Mouse (Mus musculus) stomach, embryonic 16.5 days (tissue): ENCODE data around the gene Pde4dip. TPM values are rescaled to one million over a fixed set of nuclear protein-coding genes. Genes with fewer than 3 reads are reported as not detected.

Experiments used
- ATAC-seq: fragments of 200-750 bp; cut with Nextera tagmentation; 2 replicates; pipeline ENCODE4 v1.8.0; 2017; ENCODE audit warnings: moderate number of reproducible peaks, moderate TSS enrichment; ENCODE audit not compliant: insufficient read depth, low FRiP score
- H3K27ac ChIP-seq: fragments of 300-500 bp; sonication (generic); 2 replicates; pipeline ENCODE4 v1.5.1; 2014; ENCODE audit warnings: low read length
- H3K27me3 ChIP-seq: fragments of 300-500 bp; sonication (generic); 2 replicates; pipeline ENCODE4 v1.6.1; 2014; ENCODE audit warnings: low read length, control low read depth, mixed read lengths; ENCODE audit not compliant: control insufficient read depth, insufficient read depth
- H3K36me3 ChIP-seq: fragments of 300-500 bp; sonication (generic); 2 replicates; pipeline ENCODE4 v1.6.1; 2014; ENCODE audit warnings: low read length; ENCODE audit not compliant: control insufficient read depth, insufficient read depth
- H3K4me1 ChIP-seq: fragments of 300-500 bp; sonication (generic); 2 replicates; pipeline ENCODE4 v1.6.1; 2014; ENCODE audit warnings: low read length, control low read depth, mixed read lengths; ENCODE audit not compliant: control insufficient read depth, insufficient read depth
- H3K4me2 ChIP-seq: fragments of 300-500 bp; sonication (generic); 2 replicates; pipeline ENCODE4 v1.6.1; 2014; ENCODE audit warnings: low read depth, low read length, mixed read lengths
- H3K4me3 ChIP-seq: fragments of 300-500 bp; sonication (generic); replicated peaks from 2 replicates; pipeline ENCODE4 v1.5.1; 2014; ENCODE audit warnings: mild to moderate bottlenecking, low read length
- H3K9ac ChIP-seq: fragments of 300-500 bp; sonication (generic); 2 replicates; pipeline ENCODE4 v1.6.1; 2014; ENCODE audit warnings: low read length
- H3K9me3 ChIP-seq: fragments of 300-500 bp; sonication (generic); replicated peaks from 2 replicates; pipeline ENCODE4 v1.6.1; 2016; ENCODE audit warnings: low read length, control low read depth; ENCODE audit not compliant: control insufficient read depth
- WGBS: fragments of 180-500 bp; shearing (Covaris S2); extraction: QIAGEN DNeasy Blood & Tissue Kit; methylation state at CpG from one replicate; pipeline ENCODE4 v1.1.7; 2014; 5-methylcytosine and 5-hydroxymethylcytosine counted together
- polyA plus RNA-seq: library from polyadenylated mRNA; unstranded; fragments of >200 nt; fragmentation: Nextera tagmentation; extraction: Ambion mirVana; gene quantifications from 2 replicates; pipeline ENCODE4 v1.2.1, GENCODE M21; 2015

Pde4dip gene
- polyA plus RNA-seq, 1 experiment from 2014 or later = 31.3 TPM

DNA sequence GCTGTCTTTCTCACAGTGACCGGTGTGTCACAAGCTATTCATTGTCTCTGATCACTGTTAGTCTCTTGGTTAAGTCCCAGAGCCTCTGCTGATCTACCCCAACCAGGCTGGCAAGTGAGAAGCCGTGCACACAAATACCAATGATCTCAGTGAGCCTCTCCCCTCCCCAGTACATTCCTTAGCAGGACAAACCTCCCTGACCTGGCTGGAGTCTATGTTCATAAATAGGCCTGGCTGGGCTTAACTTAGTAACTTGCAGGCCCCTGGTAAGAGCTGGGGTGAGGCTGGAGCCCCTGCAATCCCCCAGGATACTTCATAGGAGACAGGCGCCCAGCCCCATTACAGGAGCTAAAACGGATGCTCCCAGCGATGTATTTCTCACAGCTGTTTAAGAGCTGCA lies 86.2 kb downstream of the Pde4dip start:
- Histone ChIP-seq H3K27me3 (no peaks in the 10 kb centered on the region), H3K36me3 (no peaks in the 10 kb centered on the region), H3K27ac (no peak overlapping the region), H3K4me1 (no peaks in the 10 kb centered on the region), H3K9ac (no peak overlapping the region), H3K9me3 (no peaks in the 10 kb centered on the region), H3K4me3 (no peak overlapping the region), H3K4me2 (no peak overlapping the region)
- WGBS = 70% methylated on average over 5 of the region's 5 CpGs
- peak; percentile 44; the same call in 1 of the 2 replicates for ATAC-seq

DNA sequence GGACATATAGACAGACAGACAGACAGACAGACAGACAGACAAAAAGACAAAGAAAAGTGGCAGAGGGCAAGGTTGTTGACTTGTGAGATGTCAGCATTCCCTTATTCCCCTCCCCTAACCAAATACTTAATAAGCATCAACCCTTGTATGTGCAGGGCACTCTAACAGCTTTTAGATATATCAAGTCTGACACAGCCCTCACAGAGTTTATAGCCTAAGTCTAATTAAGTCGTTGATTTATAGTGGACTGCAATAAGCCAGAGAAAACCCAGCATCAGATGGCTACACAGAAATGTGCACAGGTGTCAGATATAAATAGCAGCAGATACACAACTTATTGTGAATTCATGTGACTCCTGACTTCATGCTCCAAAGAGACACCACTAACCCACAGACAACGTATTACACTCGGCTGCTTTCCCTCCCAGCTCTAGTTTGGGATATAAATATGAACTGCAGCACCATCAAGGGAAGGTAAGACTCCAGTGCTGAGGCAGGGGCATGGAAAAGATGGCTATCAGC lies 87.3 kb downstream of the Pde4dip start:
- Histone ChIP-seq H3K27ac (no peak overlapping the region), H3K9ac (no peak overlapping the region), H3K4me1 (no peaks in the 10 kb centered on the region), H3K4me3 (no peak overlapping the region), H3K4me2 (no peak overlapping the region), H3K9me3 (no peaks in the 10 kb centered on the region), H3K36me3 (no peaks in the 10 kb centered on the region), H3K27me3 (no peaks in the 10 kb centered on the region)
- no peak for ATAC-seq
- WGBS = 53% methylated on average over 3 of the region's 3 CpGs

- ATAC-seq = no peak
- no peaks in the 10 kb centered on the region for H3K4me1 ChIP-seq
- 81% methylated on average over 5 of the region's 5 CpGs for WGBS
- no peaks in the 10 kb centered on the region for H3K27me3 ChIP-seq
- H3K4me2 ChIP-seq = no peak overlapping the region
- no peaks in the 10 kb centered on the region for H3K36me3 ChIP-seq
- no peak overlapping the region for H3K27ac ChIP-seq
- no peak overlapping the region for H3K9ac ChIP-seq
- H3K9me3 ChIP-seq = no peaks in the 10 kb centered on the region
- H3K4me3 ChIP-seq = no peak overlapping the region
These were observed 87.8 kb downstream of the Pde4dip start for GRCm38 (mm10) chr3:97800657-97801056.

DNA sequence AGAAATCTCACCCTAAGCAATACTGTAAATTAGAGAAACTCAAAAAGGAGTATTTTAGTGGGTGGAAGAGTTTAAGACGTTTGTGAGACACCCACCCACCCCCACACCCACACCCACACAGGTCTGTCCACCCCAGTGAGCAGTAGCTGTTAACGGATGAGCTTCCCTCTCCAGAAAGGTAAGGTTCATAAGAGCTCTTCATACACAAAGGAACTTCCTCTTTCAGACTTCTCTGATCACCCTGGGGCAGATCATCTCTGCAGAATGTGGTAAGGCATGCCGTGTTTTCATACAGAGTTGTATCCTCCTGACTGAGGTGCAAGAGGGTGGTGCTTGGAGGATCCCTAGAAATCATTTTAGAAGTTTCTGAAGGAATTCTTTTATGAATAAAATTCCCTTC lies 88.5 kb downstream of the Pde4dip start:
- Histone ChIP-seq H3K9ac (no peak overlapping the region), H3K4me2 (no peak overlapping the region), H3K4me1 (no peaks in the 10 kb centered on the region), H3K9me3 (no peaks in the 10 kb centered on the region), H3K27ac (no peak overlapping the region), H3K4me3 (no peak overlapping the region), H3K27me3 (no peaks in the 10 kb centered on the region), H3K36me3 (no peaks in the 10 kb centered on the region)
- WGBS = 60% methylated on average over 3 of the region's 3 CpGs
- ATAC-seq = no peak

GRCm38 (mm10) chr3:97799267-97799666 lies 89.2 kb downstream of the Pde4dip start:
- Histone ChIP-seq H3K4me3 (no peak overlapping the region), H3K27me3 (no peaks in the 10 kb centered on the region), H3K9me3 (no peaks in the 10 kb centered on the region), H3K9ac (no peak overlapping the region), H3K36me3 (no peaks in the 10 kb centered on the region), H3K4me2 (no peak overlapping the region), H3K27ac (no peak overlapping the region), H3K4me1 (no peaks in the 10 kb centered on the region)
- 59% methylated on average over 3 of the region's 3 CpGs for WGBS
- ATAC-seq = no peak

DNA sequence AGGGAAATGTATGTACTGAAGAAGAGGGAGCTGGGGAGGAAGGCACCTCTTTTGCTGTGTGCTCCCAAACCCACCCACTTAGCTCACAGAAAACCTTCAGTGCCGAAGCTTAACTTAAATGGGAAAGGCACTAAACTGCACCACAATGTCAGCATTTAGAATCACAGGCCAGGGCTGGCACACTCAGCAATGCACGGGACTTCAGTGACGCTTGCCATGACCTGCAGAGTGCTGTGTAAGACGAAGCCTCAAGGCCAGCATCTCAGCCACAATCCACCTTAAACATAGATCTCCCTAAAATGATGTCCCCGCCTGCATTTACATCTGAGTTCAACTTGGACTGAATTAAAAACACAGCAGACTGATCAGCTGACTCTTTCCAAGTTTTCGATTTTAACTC lies 91.1 kb downstream of the Pde4dip start:
- Histone ChIP-seq H3K4me3 (no peak overlapping the region), H3K9ac (no peak overlapping the region), H3K36me3 (no peaks in the 10 kb centered on the region), H3K4me1 (peaks cover 2% of the 10 kb centered on the region; the same call in 1 of the 2 replicates), H3K4me2 (no peak overlapping the region), H3K9me3 (no peaks in the 10 kb centered on the region), H3K27me3 (no peaks in the 10 kb centered on the region), H3K27ac (no peak overlapping the region)
- WGBS = 69% methylated on average over 6 of the region's 6 CpGs
- no peak for ATAC-seq

DNA sequence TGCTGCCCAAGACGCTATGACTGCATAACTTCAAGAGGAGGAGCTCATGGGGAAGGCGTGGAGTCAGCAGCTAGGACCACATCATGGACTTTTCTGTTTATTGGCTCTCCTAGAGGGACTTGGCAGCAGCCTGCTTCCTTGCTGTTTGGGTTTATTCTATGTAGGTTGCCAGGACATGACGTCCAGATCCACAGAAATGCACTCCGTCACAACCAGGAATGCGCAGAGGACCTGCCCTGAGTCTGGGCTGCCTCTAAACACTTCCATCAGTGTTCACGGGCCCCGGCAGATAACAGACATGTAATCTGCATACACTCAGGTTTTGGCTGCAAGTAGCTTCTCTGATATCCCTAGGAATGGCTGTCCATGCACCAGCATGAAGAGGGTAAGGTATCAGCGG lies 94.5 kb downstream of the Pde4dip start:
- peak; percentile 60; the same call in 1 of the 2 replicates for ATAC-seq
- 61% methylated on average over 8 of the region's 8 CpGs for WGBS
- H3K9me3 ChIP-seq = 0 out of 2 replicates have a peak, but pooled peaks cover 3% of the 10 kb centered on the region

DNA sequence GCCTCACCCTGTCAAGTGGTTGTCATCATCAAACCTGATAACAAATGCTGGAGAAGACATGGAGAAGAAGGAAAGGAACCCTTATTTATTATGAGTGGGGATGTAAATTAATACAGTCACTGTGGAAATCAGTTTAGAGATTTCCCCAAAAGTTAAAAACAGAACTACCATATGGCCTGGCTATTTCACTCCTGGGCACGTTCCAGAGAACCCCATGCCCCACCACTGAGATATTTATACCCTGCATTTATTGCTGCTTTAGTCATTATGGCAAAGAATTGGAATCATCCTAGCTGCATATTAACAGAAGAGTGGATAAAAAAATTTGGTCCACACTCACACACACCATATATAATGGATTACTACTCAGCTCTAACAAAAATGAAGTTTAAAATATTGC lies 98.4 kb downstream of the Pde4dip start:
- H3K27me3 ChIP-seq = no peaks in the 10 kb centered on the region
- H3K9me3 ChIP-seq = 0 out of 2 replicates have a peak, but pooled peaks cover 3% of the 10 kb centered on the region
- peaks cover 2% of the 10 kb centered on the region; the same call in 1 of the 2 replicates for H3K4me1 ChIP-seq
- H3K36me3 ChIP-seq = no peaks in the 10 kb centered on the region
- no peak overlapping the region for H3K27ac ChIP-seq
- H3K9ac ChIP-seq = no peak overlapping the region
- no peak overlapping the region for H3K4me3 ChIP-seq
- no peak overlapping the region for H3K4me2 ChIP-seq
- 65% methylated on average over 1 of the region's 1 CpGs for WGBS
- ATAC-seq = no peak

More for the DNA sequence above, 94.5 kb downstream of the Pde4dip start:
- Histone ChIP-seq H3K4me1 (peaks cover 2% of the 10 kb centered on the region; the same call in 1 of the 2 replicates), H3K4me2 (no peak overlapping the region), H3K9ac (no peak overlapping the region), H3K27ac (no peak overlapping the region), H3K4me3 (no peak overlapping the region), H3K27me3 (no peaks in the 10 kb centered on the region), H3K36me3 (no peaks in the 10 kb centered on the region)

DNA sequence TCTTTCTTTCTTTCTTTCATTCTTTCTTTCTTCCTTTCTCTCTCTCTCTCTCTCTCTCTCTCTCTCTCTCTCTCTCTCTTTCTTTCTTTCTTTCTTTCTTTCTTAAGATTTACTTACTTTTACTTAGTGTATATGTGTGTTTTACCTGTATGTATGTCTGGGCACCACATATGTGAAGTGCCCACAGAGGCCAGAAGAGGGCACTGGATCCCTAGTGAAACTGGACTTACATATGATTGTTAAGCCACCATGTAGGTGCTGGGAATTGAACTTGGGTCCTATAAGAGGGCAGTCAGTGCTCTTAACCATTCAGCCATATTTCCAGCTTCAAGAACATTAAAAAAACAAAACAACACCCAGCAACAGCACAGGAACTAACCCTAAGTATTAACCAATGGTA lies 99.2 kb downstream of the Pde4dip start:
- Histone ChIP-seq H3K4me2 (no peak overlapping the region), H3K27me3 (no peaks in the 10 kb centered on the region), H3K4me3 (no peak overlapping the region), H3K9ac (no peak overlapping the region), H3K4me1 (peaks cover 2% of the 10 kb centered on the region; the same call in 1 of the 2 replicates), H3K27ac (no peak overlapping the region), H3K9me3 (0 out of 2 replicates have a peak, but pooled peaks cover 3% of the 10 kb centered on the region), H3K36me3 (no peaks in the 10 kb centered on the region)
- ATAC-seq = no peak
